Mouse (Mus musculus) embryo, embryonic 10 days (tissue): Measurements from ENCODE around the gene Krtap19-4.

Source experiments
- DNase-seq: peaks from one replicate; pipeline ENCODE4 v3.0.0-alpha.2; 2015; ENCODE audit warnings: low spot score

The Krtap19-4 gene

GRCm38 (mm10) chr16:88884989-88885388, at the start of gene Krtap19-4:
Gene Krtap19-4 (minus strand): TSS chr16:88885089.
- no peak for DNase-seq

GRCm38 (mm10) chr16:88932165-88932564, 47.3 kb upstream of the Krtap19-4 start, which contains the start of gene Krtap19-9b:
Gene Krtap19-9b (minus strand): TSS chr16:88932265.
- DNase-seq, result no peak

DNA sequence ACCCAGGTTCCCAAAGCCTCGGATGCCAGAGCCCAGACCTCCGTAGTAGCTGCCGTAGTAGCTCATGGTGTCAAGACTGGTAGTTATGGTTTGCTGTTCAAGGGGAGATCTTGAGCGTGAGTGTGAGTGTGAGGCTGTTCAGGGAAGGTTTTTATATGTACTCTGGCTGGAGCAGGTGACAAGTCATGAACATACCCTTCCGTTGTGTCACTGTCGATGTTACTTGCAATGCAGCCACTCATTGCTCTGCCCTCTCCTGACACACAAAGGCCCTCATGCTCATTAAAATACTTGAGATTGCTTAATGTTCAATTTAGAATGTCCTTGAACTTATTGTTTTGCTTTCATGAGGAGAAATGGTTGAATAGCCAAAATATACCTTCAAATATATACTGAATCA, 11.5 kb upstream of the Krtap19-4 start, which contains the start of gene Krtap19-5:
Gene Krtap19-5, minus strand, starts transcription at position 101 of the 400 bp plus-strand sequence.
- DNase-seq, result no peak

DNA sequence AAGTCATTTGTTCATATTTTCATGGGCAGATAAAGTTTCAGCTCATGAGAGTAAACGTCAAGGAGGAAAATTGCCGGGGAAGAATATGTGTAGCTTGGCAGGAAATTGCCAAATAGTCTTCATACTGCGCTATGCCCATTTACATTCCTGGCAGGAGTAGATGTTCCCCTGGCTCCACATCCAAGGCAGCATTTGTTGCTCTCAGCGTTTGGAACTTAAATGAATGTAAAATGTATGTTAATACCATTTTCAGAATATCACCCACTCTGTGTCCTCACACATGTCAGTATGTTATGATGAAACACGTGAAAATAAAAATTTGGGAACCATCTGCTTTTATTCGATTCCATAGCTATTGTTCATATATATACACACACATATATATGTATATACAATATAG, 2.0 kb upstream of the Krtap19-4 start:
- no peak for DNase-seq

DNA sequence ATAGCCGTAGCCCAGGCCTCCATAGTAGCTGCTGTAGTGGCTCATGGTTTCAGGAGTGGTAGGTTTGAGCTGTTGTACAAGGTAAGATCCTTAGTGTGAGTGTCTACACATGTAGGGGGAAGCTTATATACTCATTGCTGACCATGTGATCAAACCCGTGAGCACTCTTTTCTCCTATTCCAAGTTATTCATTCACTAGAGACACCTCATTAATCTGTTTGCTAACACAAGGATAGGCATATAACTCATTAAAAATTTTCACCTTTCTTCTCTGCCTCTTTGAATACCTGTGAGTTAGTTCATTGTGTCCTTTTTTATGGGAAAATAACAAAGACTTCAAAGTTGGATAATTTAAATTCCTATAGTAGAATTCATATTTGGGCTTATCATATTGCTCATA, 7.0 kb downstream of the Krtap19-4 start, which contains the start of gene Krtap19-3:
Gene Krtap19-3, minus strand, starts transcription at position 101 of the 400 bp plus-strand sequence.
- DNase-seq, result no peak

- DNase-seq, result no peak
Measured at GRCm38 (mm10) chr16:88874169-88874568, 10.7 kb downstream of the Krtap19-4 start, which contains the start of gene Krtap19-2. Gene Krtap19-2 (minus strand): TSS chr16:88874269.

DNA sequence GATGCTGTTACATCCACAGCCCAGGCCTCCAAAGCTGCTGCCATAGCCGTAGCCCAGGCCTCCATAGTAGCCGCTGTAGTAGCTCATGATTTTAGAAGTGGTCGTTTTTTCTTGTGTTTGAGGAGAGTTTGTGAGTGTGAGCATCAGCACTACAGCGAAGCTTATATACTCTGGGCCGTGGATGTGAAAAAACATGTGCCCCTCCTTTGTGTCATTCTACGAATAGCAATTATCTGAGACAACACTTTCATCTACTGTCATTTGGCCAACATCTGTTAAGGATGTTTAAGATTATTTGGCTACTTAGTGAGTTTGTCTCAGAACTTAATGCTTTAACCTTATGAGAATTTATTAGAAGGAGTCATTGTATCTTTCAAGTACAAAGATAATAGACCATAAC, 15.6 kb downstream of the Krtap19-4 start, which contains the start of gene Krtap19-1:
Gene Krtap19-1, minus strand, starts transcription at position 101 of the 400 bp plus-strand sequence.
- no peak for DNase-seq

DNA sequence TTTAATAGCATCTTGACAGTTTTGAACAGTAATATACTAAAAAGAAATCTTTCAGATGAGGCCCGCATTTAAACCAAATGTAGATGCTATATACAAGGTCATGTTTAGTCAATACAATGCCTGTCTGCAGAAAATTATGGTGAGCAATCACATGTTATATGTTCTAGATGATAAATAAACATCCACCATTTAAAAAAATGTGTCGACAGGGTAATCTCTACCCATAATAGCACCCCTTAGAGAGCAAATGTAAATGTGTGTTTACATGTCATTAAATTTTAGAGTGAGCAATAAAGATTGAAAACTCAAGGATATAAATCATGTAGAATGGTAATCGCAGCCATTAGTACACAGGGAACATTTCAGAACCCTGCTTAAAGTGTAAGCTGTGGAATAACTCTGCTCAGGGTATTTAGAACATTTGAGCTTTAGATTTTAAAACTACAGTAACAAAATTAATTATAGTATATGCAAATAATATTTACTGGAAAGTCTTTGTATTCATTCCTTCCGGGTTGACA, 19.9 kb downstream of the Krtap19-4 start:
- DNase-seq, result no peak

- peak; percentile 70 for DNase-seq
Measured at GRCm38 (mm10) chr16:88851450-88851849, 33.4 kb downstream of the Krtap19-4 start.

DNA sequence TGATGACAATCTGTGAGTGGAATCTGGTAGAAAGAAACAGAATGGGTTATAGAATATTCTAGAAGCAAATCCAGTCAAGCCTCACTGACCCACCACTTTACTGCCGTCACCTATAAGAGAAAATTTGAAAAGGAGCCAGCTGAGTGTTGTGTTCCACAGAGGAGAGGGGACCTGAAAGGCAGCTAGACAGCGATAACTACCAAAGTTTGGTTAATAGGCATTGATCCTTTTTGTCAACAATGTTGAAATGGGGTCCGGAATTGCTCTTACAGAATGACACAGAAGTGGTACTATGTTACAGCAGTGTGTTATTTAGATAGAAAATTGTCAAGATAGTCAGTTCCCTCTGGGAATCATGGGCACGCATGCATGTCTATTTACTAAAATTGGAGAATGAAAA, 36.3 kb downstream of the Krtap19-4 start:
- no peak for DNase-seq

- DNase-seq, result no peak
Measured at GRCm38 (mm10) chr16:88847363-88847762, 37.5 kb downstream of the Krtap19-4 start.
